Mouse (Mus musculus) left cerebral cortex, postnatal 25 days (tissue): ENCODE measurements around the gene P4hb. TPM values are rescaled to one million over a fixed set of nuclear protein-coding genes. Genes with fewer than 3 reads are reported as not detected.
"Not testable (repeated sequence)": the region's sequence is repeated elsewhere in the genome, so short reads cannot be mapped to it uniquely, and the experiment has no call there.

ENCODE experiments used
- DNase-seq, 2 experiments: peaks; one replicate each; pipeline ENCODE4 v3.0.0; 2022; ENCODE audit warnings: low spot score in 2 of 2, mixed read lengths in 1 of 2
- intact Hi-C: fragments of 180-260 bp; cut with DNase I; formaldehyde crosslinking; loops from one replicate; pipeline ENCODE4 v1.15.1; 2025
- total RNA-seq, 2 experiments: library from RNA; stranded (reverse); gene quantifications; 2 replicates each; pipeline ENCODE4 v1.2.3; 2021

Gene P4hb
- total RNA-seq, 2 experiments from 2014 or later: 125 to 127 TPM

DNA sequence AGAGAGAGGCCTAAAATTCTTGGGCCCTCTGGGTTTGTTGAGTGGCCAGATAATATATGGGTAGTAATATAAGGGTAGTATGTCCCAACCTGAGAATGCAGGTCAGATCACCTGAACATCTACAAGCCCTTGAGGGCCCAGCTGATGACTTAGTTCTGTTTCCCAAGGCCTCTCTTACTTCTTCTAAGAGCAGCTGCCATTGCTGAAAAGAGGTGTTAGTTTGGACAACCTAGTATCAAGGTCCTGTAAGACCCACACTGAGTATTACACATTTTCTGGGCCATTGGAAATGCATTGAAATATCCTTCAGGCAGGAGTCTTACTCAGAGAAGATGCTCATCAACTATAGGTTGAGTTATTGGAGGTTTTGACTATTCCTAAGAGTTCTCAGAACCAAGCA is 2.9 kb upstream of the P4hb start:
- DNase-seq: no peak
- intact Hi-C loops: no loop called here

DNA sequence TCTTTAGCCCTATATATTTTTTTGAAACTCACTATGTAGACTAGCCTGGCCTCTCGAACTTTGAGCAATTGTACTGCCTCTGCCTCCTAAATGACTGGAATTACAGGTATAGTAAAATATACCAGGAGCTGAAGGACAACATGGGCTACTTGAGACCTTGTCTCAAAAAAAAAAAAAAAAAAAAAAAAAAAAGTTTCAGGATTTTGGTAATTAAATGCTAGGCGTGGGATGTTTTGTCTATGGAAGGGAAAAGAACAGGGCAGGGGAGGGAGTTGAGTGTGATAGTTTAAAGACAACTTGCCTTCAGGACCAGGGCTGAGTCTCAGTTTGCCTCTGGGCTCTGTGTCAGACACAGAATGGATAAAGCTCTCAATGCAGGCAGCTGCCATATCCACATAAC is 2.0 kb upstream of the P4hb start:
- no peak for DNase-seq
- intact Hi-C loops: no loop called here

DNA sequence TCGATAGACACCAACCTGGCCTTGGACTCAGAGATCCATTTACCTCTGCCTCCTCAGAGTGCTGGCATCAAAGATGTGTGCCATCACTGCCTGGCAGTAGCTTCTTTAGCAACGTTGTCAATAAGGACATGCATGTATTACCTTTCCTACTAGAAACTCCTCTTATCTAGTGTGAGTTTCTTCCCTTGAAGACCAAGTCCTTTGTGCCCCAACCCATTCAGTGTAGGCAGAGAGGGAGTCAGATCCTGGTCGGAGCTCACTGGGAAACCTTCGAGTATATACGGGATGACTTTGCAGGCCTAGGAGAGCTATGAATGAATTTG is 1.2 kb upstream of the P4hb start:
- no peak for DNase-seq
- intact Hi-C loops: no loop called here

DNA sequence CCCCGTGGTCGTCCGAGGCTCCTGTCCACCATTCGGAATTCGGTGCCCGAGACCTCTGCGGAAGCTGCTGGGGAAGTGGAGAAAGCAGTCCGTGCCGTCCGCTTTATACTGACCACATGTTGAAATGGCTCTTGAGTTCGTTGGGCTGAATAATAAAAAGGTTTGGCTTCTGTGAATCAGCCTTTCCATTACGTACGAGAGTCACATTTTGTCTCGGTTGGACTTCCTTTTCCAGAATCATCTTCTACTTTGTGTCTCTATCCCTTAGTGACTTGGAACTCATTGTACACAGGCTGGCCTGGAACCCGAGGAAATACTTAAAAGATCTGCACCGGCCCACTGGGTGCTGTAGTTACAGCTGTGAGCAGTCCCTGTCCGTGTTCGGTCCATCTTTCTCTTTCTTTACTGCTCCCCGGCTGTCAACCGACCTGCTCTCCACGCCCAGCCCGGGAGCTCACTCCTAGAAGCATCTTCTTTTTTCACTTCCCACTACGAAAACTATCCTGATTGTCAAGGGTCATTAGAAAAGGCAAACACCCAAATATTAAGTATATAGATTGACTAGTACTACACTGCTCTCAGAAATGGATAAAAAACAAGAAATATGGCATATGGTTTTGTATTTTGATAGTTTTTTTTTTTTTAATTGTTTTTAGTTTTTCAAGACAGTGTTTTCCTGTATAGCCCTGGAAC is 678 bp upstream of the P4hb start:
- intact Hi-C loops: loop anchor here (1.0 to 2.0 kb wide), 2 partner anchors 8 to 55 kb away; partner anchors contain the start of gene Arhgdia
- peak in 1 of 2 experiments; percentile 14 for DNase-seq

DNA sequence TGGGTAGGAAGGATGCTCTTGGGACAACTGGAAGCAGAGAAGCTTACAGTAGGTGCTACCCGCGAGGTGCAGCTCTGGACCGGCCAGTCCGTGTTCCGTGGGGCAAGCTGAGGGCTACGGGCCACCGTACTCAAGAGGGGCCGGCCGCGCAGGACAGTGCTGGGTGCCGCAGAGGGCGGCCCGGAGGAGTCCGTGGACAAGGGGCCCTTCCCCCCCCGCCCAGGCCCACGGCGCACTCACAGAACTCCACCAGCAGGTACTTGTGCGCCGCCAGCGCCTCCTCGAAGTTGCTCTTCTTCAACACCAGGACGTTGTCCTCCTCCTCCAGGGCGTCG is 669 bp downstream of the P4hb start:
- intact Hi-C loops: loop anchor here (2.0 kb wide), 1 partner anchor 54 kb away; no protein-coding TSS in a partner anchor
- DNase-seq: no peak

DNA sequence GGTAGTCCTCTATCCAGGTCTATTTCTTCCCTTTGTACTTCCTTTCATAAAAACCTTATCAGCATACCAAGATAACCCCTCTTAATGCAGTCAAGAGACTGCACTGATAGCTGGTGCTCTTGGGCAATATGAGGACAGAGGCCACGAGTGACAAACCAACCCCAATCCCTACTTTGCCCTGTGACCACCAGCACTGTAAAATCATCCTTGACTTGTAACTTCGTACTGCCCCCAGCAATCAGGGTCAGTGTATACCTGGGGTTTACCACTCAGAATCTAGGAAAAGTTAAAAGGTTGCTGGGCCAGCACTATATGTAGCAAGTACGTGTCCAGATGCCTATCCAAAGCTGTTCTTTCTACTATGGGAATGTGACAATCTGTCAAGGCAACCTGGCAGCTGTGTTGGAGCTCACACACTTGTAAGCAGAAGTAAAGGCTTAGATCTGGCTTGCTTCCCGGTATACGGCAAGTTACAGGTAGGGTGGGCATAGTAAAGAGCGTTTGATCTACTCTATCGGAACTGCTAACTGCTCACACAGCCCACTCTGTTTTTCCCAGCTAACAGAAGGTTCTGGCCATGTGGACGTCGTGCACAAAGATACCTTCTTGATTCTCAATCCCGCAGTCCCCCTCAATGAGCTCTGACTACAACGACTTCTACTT is 1.2 kb downstream of the P4hb start:
- intact Hi-C loops: loop anchor here (2.0 kb wide), 1 partner anchor 53 kb away; no protein-coding TSS in a partner anchor
- DNase-seq: no peak

DNA sequence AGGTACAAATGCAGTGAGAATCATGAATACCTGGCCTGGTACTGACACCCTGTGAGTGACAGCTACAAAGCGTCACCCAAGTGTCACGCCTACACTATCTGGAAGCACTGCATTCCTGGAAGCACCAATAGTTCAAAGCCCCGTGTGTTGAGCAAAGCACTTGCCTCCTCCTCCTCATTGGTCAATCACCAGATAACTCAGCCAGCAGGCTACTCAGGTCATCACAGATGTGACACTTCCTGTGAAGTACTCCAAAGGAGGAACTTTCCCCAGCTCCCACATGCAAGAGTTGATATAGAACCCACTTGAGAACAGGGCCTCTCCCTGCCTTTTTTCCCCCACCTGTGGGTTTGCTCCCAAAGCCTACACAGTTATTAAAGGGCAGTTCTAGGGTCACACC is 1.9 kb downstream of the P4hb start:
- intact Hi-C loops: no loop called here
- no peak for DNase-seq

DNA sequence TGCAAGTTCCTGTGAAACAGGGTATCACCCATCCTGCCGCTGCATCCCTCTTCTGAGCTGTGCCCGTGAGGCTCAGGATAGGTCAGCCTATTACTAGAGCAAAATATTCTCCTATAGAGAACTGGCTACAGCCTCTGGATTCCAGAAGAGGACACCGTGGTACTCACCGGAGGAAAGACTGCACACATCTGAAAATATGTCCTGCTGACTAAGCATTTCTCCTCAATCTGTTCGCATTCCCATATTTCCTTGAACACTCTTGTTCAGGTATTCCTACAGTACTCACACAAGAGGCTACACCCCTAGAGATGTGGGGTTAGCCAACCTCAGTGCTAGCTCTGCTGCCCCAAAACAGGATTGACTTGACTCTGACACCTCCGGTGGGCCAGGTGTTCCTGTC is 4.7 kb downstream of the P4hb start:
- DNase-seq: no peak

DNA sequence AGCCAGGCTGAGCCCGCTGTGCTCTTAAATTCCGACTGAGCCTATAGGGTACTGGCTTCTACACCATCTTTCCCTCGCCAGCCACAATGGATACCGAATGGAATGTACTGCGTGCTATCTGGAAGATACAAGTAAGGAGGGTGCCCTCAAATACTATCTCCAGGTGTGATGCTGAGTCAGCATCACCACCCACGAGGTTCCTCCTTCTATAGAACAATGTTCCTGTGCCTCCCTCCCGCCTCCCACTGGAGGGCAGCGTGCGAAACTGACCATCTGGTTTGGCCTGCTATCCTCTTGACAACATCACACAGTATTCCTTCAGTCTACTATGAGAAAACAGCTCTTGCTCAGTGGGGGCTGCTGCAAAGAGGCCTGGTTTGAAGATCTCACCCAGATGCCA is 7.9 kb downstream of the P4hb start:
- intact Hi-C loops: loop anchor here (2.0 kb wide), 1 partner anchor 46 kb away; no protein-coding TSS in a partner anchor

More for the DNA sequence above, 4.7 kb downstream of the P4hb start:
- intact Hi-C loops: no loop called here

DNA sequence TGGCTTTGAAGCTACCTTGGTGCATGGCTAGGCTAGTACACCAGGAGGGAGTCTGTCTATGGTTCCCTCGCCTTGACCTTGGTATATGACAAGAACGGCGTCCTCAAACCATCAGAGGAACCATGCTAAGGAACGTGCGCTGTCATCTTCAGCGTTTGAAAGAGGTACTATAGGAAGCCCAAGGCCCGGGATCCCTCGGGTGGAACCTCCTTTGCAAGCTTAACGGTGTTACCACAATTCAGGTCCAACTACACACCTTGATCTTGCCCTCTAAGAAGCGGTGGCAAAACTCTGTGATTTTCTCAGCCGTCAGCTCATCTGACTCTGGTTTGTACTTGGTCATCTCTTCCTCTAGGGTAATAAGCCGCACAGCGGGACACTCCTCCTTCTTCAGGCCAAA is 10.1 kb downstream of the P4hb start:
- no peak for DNase-seq
- intact Hi-C loops: no loop called here

More for the DNA sequence above, 7.9 kb downstream of the P4hb start:
- DNase-seq: peak in 1 of 2 experiments; percentile 53

DNA sequence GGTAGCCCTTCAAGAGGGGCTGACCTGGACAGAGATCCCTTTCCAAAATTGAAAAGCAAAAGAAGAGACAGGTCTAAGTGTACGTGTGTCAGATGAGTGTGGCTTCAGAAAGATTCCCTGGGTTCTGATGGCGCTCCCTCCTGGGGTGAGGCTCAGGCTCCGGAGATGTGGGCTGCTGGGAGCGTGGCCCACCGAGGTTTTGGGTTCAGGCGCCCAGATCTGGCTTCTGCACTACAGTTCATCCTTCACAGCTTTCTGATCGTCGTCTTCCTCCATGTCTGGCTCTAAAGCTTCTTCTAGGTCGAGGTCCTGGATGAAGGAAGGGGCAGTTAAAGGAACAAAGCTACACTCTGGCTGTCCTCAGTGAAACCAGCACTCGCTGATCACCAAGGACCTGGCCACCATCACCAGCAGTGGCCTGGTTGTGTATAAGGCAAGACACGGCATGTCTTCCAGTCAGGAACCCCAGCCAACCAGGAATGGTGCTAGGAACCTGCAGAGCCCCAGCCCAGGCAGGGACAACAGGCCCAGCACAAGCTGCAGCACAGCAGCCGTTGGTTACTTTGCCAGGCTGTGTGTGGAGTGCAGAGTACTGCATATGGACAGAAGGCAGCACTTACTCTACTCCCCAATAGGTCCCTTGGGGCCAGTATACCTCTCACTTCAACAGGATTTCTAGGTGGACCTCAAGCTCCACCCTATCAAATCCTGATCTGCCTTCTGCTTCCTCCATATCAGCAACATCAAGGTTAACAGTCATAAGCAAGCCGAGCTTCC is 11.9 kb downstream of the P4hb start:
- intact Hi-C loops: no loop called here
- DNase-seq: no peak

DNA sequence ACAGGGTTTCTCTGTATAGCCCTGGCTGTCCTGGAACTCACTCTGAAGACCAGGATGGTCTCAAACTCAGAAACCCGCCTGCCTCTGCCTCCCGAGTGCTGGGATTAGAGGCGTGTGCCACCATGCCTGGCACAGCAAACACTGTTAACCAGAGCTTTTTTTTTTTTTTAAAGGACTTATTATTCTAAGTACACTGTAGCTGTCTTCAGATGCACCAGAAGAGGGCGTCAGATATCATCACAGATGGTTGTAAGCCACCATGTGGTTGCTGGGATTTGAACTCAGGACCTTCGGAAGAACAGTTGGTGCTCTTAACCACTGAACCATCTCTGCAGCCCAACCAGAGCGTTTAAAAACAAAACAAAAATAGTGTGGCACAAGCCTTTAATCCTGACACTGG is 14.2 kb downstream of the P4hb start:
- DNase-seq, intact Hi-C loops: not testable (repeated sequence)

DNA sequence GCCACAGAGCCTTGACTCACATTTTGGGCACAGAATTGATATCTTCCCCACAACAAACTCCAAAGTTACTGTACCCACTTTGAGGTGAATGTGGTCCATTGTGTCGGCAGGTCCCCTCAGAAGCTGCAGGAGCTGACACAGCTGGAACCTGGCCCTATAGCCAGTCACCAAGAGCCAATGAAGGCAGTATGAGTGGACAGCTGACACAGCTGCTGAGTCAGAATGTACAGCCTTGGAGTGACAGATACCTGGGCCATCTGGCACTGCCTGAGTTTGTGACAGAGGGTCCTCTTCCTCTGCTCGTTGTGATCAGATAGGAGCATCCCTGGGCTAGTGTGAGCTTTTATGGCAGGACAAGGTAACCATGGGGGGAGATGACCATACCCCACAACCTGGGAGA is 17.8 kb downstream of the P4hb start:
- intact Hi-C loops: no loop called here
- no peak for DNase-seq

DNA sequence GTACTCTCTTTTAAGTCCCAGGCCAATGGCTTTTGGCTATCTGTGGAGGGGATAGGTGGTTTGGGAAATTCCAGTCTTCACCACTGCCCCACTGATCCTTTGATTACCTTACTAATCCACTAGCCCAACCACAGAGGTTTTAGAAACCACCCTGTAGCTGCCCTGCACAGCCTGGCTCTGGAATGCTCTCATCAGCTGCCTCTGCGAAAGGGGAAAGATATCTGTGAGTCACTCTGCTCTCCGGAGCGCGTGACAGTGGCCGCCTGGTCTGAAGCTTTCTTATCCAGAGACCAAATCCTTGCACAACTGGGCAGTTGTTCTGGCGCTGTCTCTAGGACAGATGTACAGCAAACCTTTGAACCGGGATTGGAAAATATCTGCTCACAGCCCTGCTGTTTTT is 18.2 kb downstream of the P4hb start:
- no peak for DNase-seq
- intact Hi-C loops: no loop called here

DNA sequence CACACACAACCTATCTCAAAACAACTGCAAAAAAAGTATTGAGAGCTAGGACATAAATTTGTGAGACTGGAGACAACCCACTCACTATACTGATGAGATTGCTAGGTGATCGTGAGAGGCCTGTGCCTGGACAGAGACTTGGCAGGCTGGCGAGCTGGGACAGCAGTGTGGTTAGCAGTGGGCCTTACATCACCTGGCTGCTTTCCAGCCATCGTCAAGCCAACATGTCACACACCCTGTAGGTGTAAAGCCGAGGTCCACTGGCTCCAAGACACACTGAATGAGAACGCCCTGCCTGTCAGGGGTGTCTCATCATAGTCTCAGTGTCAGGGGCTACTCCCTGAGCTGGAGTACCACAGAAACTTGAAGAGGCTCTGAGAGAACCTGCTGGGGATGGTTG is 20.3 kb downstream of the P4hb start:
- intact Hi-C loops: no loop called here
- no peak for DNase-seq

DNA sequence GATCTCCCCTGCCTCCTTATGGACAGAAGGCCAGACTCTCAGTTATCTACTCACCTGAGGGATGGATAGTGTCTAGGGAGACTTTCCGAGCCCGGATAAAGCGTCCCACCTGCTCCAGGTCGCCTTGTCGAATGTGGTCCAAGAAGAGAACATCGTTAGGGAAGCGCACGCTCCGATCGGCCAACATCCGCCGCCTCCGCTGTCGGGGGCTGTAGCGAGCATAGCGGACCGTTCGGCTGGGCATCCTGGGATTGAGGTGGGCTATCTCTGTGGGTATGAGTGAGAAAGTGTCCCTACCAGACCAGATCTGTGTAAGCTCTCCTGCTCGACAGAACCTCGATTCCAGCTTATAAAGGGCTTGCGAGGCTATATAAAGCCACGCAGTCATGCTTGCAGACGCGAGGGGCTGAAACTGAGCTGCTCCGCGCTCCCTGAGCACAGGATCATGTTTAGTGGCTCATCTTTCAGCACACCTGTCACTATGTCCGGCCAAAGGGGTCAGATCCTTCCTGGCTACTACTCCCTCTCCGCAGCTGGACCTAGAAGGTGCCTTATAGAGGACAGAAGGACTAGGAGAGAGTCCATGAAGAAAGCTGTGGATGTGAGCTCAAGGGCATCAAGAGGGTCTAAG is 22.1 kb downstream of the P4hb start, which contains the start of gene Ppp1r27:
Gene Ppp1r27 (minus strand): TSS at position 323 of the 631 bp plus-strand sequence.
- intact Hi-C loops: no loop called here

DNA sequence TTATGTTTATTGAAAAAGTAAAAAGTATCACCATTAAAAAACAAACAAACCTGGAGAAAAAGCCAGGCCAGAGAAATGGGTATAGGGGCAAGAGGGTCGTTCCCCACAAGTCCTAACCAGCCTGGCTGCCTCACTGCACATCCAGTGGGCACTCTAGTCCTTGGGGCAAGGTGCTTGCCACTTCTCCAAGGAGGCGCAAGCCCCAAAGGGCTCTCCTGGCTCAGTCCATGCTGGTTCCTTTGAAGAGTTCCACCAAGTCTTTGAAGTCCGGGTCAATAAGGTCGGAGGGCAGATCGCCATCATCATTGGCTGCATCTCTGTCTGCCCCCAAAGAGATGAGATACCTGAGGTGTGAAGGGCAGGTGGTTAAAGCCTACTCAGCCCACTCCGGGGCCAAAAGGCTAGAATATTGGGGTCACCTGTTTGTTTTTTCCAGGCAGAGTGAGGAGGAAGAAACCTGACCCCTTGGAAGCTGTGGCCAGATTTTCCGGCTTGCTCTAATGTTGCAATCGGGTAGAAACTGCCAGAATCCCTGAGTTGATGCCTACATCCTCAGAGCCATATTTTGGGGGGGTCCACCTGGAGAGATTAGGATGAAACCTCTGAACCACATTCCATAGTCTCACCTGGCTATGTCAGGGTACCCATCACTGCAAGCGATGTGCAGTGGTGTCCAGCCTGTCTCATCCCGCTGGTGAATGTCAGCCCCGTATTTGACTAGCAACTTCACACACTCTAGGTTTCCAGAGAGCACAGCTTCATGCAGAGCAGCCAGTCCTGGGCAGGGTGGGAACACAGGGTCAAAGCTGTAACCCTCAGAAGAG is 22.9 kb downstream of the P4hb start:
- DNase-seq: no peak
- intact Hi-C loops: no loop called here

More for the DNA sequence above, 22.1 kb downstream of the P4hb start, which contains the start of gene Ppp1r27:
- DNase-seq: no peak

DNA sequence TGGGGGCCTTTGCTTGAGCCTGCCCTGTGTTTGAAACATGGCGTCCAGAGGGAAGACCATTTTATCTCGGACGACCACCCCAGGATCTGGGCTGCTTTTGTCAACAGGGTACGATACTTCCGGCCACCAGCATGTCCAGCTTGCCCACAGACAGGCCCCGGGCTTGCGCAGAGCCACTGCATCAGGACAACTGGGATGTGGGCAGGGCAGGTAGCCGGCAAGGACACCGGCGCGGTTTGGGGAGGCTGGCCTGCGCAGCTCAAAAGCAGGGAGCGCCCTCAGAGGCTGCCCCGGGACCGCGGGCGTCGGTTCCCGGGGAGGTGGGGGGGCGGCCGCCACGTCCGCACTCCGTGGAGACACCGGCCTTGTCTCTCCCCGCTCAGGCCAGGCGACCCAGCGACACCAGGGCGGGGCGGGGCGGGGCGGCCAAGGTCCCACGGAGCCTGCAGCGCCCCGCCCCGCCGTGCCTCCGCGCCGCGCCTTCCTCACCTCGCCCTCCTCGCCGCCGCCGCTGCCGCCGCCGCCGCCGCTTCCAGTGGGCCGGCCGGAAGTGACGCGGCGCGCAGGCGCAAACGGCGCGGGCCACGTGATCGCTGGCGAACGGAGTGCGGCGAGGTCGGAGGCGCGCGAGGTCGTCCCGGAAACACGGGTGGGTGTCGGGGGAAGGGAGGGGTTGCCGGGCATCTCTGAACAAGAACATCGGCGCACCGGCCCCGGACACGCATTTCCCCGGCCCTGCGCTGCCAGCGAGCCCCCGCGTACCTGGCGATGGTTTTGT is 23.7 kb downstream of the P4hb start, which contains the start of gene Mcrip1:
Gene Mcrip1 (minus strand): TSS at position 560 of the 778 bp plus-strand sequence.
- DNase-seq: peak; percentile 93 to 94
- intact Hi-C loops: no loop called here
